Mouse (Mus musculus) adrenal gland, adult (tissue): ENCODE results near the gene Trpm8.

Experiments used
- DNase-seq, 2 experiments: peaks; one replicate each; pipeline ENCODE4 v3.0.0; 2022 to 2023; ENCODE audit warnings: low spot score in 1 of 2; ENCODE audit not compliant: inconsistent age in 2 of 2

Gene Trpm8

GRCm38 (mm10) chr1:88342615-88343014 is 65.2 kb downstream of the Trpm8 start:
- DNase-seq: no peak

DNA sequence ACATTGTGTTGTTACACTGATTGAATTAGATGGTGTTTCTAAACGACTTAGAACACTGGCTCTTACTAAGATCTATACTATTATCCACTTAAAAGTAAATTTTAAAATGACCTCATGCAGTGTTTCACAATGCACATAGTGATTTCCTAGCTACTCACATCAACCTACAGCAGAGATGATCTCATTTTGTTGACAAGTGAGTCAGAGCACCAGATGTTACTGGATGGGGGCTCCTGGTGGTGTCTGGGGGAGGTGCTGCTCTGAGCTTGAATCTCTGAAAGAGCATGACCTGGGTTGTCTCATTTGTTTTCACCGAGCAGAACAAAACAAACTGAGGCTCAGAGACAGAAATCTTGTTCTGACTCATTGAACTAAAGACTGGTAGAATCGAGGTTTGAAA is 68.1 kb downstream of the Trpm8 start:
- DNase-seq: no peak

- peak in 1 of 2 experiments; percentile 41 for DNase-seq
Measured at GRCm38 (mm10) chr1:88348496-88349005, 71.1 kb downstream of the Trpm8 start.

GRCm38 (mm10) chr1:88350761-88351160 is 73.3 kb downstream of the Trpm8 start:
- DNase-seq: no peak

DNA sequence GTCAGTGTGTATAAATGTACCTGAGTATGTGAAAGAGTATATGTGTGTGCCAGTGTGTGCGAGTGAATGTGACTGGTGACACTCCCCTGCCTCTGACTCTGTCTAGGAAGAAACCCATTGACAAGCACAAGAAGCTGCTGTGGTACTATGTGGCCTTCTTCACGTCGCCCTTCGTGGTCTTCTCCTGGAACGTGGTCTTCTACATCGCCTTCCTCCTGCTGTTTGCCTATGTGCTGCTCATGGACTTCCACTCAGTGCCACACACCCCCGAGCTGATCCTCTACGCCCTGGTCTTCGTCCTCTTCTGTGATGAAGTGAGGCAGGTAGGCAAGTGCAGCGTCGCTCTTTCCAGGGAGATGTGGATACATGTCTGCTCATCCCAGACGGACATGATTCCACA is 77.6 kb downstream of the Trpm8 start:
- no peak for DNase-seq

DNA sequence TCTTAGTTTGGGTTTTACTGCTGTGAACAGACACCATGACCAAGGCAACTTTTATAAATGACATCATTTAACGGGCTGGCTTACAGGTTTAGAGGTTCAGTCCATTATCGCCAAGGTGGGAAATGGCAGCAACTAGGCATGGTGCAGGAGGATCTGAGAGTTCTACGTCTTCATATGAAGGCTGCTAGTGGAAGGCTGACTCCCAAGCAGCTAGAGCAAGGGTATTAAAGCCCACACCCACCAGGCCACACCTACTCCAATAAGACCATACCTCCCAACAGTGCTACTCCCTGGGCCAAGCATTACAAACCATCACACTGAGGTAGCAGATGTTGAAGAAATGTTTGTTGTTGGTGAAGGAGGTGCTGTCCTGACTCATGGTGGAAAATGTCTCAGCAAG is 78.2 kb downstream of the Trpm8 start:
- no peak for DNase-seq

DNA sequence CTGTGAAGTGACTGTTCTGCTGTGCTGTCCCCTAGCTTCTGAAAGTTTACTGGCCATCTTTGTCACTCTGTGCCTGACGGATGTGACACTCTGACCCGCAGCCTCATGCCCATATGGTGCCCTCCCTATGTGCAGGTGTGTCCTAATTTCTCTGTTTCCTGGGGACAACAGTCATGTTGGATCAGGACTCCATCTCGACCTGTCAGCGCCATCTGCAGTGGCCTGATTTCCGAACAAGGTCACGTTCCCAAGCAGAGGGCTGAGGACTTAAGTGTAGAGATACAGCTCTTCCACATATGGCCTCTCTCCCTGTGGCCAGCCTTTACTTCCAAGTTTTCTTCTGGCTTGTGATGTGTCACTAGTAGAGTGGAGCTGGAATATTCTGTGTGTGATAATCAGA is 79.2 kb downstream of the Trpm8 start:
- no peak for DNase-seq

DNA sequence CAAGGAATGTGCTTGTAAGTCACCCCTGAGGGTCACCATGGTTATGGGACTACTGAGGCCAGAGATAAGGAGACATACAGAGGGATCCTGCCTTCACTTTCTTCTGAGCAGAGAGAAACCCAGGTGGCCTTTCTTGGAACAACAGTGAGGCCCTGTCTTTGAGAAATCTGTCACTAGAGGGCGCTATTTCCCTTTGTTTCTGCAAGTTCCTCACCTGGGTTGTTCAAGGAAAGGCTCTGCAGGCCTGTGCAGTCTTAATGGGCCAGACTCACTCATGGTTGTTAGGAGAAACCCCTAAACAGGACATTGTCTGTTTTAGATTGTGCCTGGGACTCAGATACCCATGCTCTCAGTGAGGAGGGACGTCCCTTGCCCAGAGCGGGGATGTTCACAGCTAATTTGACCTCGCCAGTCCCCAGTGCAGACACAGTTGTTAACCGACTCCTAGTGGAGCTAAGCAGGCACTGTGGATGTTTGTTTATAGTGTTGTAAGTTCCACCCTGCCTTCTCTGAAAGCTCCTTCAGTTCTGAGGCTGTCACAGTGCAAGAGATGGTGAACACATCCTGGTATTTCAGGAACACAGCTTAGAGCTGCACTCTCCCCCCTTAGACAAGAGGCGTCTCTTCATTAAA is 80.1 kb downstream of the Trpm8 start:
- peak; percentile 24 to 84 for DNase-seq

DNA sequence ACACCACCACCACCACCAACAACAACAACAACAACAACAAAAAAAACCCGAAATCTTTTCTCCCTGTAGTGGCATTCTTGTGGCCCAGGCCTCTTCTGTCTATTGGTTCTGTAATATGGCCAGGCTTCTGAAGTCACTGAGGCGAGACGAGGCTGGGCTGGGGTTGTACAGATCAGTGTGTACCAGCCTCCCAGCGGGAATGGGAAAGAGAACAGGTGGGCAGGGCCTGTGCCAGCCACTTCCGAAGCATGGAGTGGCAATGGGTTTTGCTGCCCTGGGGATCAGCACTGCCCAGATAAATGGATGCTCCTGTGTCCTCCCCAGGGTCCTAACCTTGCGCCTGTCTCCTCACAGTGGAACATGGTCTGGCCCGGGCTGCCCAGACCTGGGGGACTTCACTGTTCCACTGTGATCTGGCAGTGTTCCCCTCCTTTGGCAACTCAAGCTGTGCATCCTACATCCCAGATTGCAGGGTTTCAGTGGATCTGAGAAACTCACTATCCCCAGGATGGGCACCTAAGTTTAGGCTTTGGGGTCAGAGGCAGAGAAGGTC is 80.7 kb downstream of the Trpm8 start:
- no peak for DNase-seq

- DNase-seq: no peak
Measured at GRCm38 (mm10) chr1:88361085-88361484, 83.6 kb downstream of the Trpm8 start.

GRCm38 (mm10) chr1:88366881-88367644 is 89.6 kb downstream of the Trpm8 start:
- no peak for DNase-seq

- DNase-seq: peak in 1 of 2 experiments; percentile 39
Measured at GRCm38 (mm10) chr1:88378446-88378845, 101.0 kb downstream of the Trpm8 start.

DNA sequence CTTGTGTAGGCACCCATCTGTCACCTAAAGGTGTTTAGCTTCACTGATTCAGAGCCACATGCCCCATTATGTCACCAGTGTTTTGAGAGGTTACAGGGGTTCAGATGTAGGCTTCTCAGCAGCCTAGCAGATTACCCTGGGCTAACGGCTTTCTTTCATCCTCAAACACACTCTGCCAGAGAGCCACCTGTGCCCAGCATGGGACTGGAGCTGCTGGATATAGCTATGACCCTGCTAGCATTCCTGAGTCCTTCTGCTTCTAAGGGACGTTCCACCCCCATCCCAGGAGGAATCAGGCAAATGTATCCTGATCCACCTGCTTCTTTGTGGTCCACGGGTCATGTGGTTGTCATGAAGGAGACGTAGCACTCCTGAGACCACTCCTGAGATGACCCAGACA is 114.2 kb downstream of the Trpm8 start:
- no peak for DNase-seq

GRCm38 (mm10) chr1:88393321-88393720 is 115.9 kb downstream of the Trpm8 start:
- no peak for DNase-seq

GRCm38 (mm10) chr1:88403378-88403777 is 125.9 kb downstream of the Trpm8 start:
- no peak for DNase-seq

DNA sequence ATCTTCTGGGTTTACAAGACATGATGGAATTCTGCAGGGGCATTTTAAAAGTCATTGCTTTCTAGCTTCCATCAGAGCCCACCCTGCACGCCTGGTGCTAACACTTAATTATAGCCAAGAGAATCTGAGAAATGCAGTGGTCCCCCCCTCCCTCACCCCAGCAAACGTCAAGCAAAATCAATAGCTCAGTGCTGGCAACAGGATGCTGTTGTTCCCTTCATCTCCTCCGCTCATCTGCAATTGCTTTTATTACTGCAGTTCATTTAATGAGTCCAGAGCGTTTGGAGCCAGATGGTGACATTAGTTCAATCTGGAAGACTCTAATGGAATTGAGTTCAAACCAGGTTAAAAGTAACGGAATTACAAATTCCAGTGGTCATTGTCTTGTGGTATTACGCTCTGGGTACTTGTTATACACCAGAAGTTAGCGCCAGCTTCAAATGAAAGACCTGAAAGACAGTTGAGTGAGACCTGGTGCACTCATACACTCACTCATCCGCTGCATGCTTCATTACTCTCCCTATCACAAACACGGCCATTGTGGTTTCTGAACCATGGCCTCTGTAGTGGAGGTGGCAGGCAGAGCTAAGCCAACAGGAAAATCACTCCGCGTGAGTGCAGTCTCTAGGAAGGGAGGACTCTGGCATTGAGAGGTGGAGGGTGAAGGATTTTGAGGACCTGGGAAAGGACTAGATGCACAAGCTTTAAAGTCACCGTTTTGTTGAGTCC is 128.8 kb downstream of the Trpm8 start:
- DNase-seq: no peak

GRCm38 (mm10) chr1:88406807-88407198 is 129.3 kb downstream of the Trpm8 start, which contains the start of gene Spp2:
Spp2 (plus strand) TSS chr1:88406961.
- no peak for DNase-seq

GRCm38 (mm10) chr1:88408340-88408739 is 130.9 kb downstream of the Trpm8 start:
- DNase-seq: no peak

DNA sequence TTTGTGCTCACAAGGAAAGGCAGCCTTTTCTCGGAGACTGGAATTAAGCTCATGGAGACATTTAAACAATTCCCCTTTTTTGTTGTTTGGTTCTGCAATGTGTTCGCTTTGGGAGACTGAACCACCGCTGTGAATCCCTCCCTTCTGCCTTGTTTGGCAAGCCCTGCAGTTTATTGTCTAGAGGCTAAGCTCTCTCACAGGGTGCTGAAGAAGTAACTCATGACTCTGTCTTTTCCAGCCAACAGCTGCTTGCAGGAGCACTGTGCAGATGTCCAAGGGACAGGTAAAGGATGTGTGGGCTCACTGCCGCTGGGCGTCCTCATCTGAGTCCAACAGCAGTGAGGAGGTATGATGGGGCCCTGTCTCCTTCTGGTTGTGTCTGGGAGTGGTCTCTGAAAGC is 134.6 kb downstream of the Trpm8 start:
- DNase-seq: no peak

GRCm38 (mm10) chr1:88418943-88419342 is 141.5 kb downstream of the Trpm8 start:
- no peak for DNase-seq

- DNase-seq: no peak
Measured at GRCm38 (mm10) chr1:88422045-88422444, 144.6 kb downstream of the Trpm8 start.
